Mouse (Mus musculus): Measurements from ENCODE around the gene Tbc1d7. TPM values are rescaled to one million over a fixed set of nuclear protein-coding genes. Genes with fewer than 3 reads are reported as not detected.
A peak's percentile ranks its signal among the peaks of the same experiment; 100 is the strongest.

Tbc1d7 gene
- polyA plus RNA-seq, 1 experiment from 2014 or later = 16.8 TPM

GRCm38 (mm10) chr13:43133400-43133799 lies 37.9 kb downstream of the Tbc1d7 start:
- WGBS (ENCODE audit: insufficient replicate concordance) = 65% methylated on average over 7 of the region's 7 CpGs

GRCm38 (mm10) chr13:43132859-43133258 lies 38.4 kb downstream of the Tbc1d7 start:
- 61% methylated on average over 9 of the region's 9 CpGs for WGBS (ENCODE audit: insufficient replicate concordance)

More at GRCm38 (mm10) chr13:43133400-43133799, 37.9 kb downstream of the Tbc1d7 start:
- Histone ChIP-seq H3K9me3 (replicated peaks) (no peaks in the 10 kb centered on the region), H3K36me3 (no peaks in the 10 kb centered on the region), H3K27me3 (no peaks in the 10 kb centered on the region), H3K4me2 (no peak overlapping the region), H3K4me1 (replicated peaks) (no peaks in the 10 kb centered on the region), H3K4me3 (replicated peaks) (no peak overlapping the region), H3K27ac (no peak overlapping the region), H3K9ac (no peak overlapping the region)
- DNase-seq = no peak
- no peak for ATAC-seq (ENCODE audit: low read depth)

GRCm38 (mm10) chr13:43131741-43132191 lies 39.5 kb downstream of the Tbc1d7 start:
- Histone ChIP-seq H3K4me3 (replicated peaks) (no peak overlapping the region), H3K36me3 (no peaks in the 10 kb centered on the region), H3K4me2 (no peak overlapping the region), H3K9ac (no peak overlapping the region), H3K9me3 (replicated peaks) (no peaks in the 10 kb centered on the region), H3K27me3 (no peaks in the 10 kb centered on the region), H3K27ac (no peak overlapping the region), H3K4me1 (replicated peaks) (no peaks in the 10 kb centered on the region)
- ATAC-seq (ENCODE audit: low read depth) (no peak), DNase-seq (no peak)
- 64% methylated on average over 10 of the region's 10 CpGs for WGBS (ENCODE audit: insufficient replicate concordance)

More at GRCm38 (mm10) chr13:43132859-43133258, 38.4 kb downstream of the Tbc1d7 start:
- no peaks in the 10 kb centered on the region for H3K4me1 ChIP-seq (replicated peaks)
- H3K27ac ChIP-seq = no peak overlapping the region
- no peak overlapping the region for H3K9ac ChIP-seq
- H3K4me3 ChIP-seq (replicated peaks) = no peak overlapping the region
- H3K9me3 ChIP-seq (replicated peaks) = no peaks in the 10 kb centered on the region
- H3K27me3 ChIP-seq = no peaks in the 10 kb centered on the region
- DNase-seq (no peak), ATAC-seq (ENCODE audit: low read depth) (no peak)
- no peak overlapping the region for H3K4me2 ChIP-seq
- H3K36me3 ChIP-seq = no peaks in the 10 kb centered on the region

- Histone ChIP-seq H3K9me3 (replicated peaks) (no peaks in the 10 kb centered on the region), H3K27ac (no peak overlapping the region), H3K4me2 (no peak overlapping the region), H3K4me3 (replicated peaks) (no peak overlapping the region), H3K27me3 (no peaks in the 10 kb centered on the region), H3K9ac (no peak overlapping the region), H3K36me3 (no peaks in the 10 kb centered on the region), H3K4me1 (replicated peaks) (no peaks in the 10 kb centered on the region)
- no peak for DNase-seq
- WGBS (ENCODE audit: insufficient replicate concordance) = 67% methylated on average over 6 of the region's 6 CpGs
- ATAC-seq (ENCODE audit: low read depth) = no peak
Measured at GRCm38 (mm10) chr13:43130161-43130560, 41.1 kb downstream of the Tbc1d7 start.

- Histone ChIP-seq H3K27ac (no peak overlapping the region), H3K4me2 (no peak overlapping the region), H3K27me3 (no peaks in the 10 kb centered on the region), H3K4me3 (replicated peaks) (no peak overlapping the region), H3K9me3 (replicated peaks) (no peaks in the 10 kb centered on the region), H3K9ac (no peak overlapping the region), H3K4me1 (replicated peaks) (no peaks in the 10 kb centered on the region), H3K36me3 (no peaks in the 10 kb centered on the region)
- ATAC-seq (ENCODE audit: low read depth) = no peak
- DNase-seq = no peak
- 23% methylated on average over 4 of the region's 4 CpGs for WGBS (ENCODE audit: insufficient replicate concordance)
Measured at GRCm38 (mm10) chr13:43124683-43125074, 46.6 kb downstream of the Tbc1d7 start.

GRCm38 (mm10) chr13:43123895-43124682 lies 47.2 kb downstream of the Tbc1d7 start:
- WGBS (ENCODE audit: insufficient replicate concordance) = 44% methylated on average over 17 of the region's 17 CpGs
- Histone ChIP-seq H3K4me2 (0 out of 2 replicates have a peak overlapping the region, but pooled peaks have one; percentile 6), H3K36me3 (no peaks in the 10 kb centered on the region), H3K9me3 (replicated peaks) (no peaks in the 10 kb centered on the region), H3K4me1 (replicated peaks) (no peaks in the 10 kb centered on the region), H3K27ac (no peak overlapping the region), H3K27me3 (no peaks in the 10 kb centered on the region), H3K9ac (no peak overlapping the region), H3K4me3 (replicated peaks) (no peak overlapping the region)
- ATAC-seq (ENCODE audit: low read depth) (no peak), DNase-seq (no peak)

GRCm38 (mm10) chr13:43122306-43123070 lies 48.8 kb downstream of the Tbc1d7 start:
- H3K36me3 ChIP-seq = no peaks in the 10 kb centered on the region

GRCm38 (mm10) chr13:43113141-43113540 lies 58.2 kb downstream of the Tbc1d7 start:
- H3K4me1 ChIP-seq (replicated peaks) = no peaks in the 10 kb centered on the region
- no peaks in the 10 kb centered on the region for H3K36me3 ChIP-seq
- no peak overlapping the region for H3K27ac ChIP-seq
- no peaks in the 10 kb centered on the region for H3K9me3 ChIP-seq (replicated peaks)
- no peak overlapping the region for H3K9ac ChIP-seq
- no peak for ATAC-seq (ENCODE audit: low read depth)
- no peak overlapping the region for H3K4me3 ChIP-seq (replicated peaks)
- no peaks in the 10 kb centered on the region for H3K27me3 ChIP-seq
- no peak overlapping the region for H3K4me2 ChIP-seq
- WGBS (ENCODE audit: insufficient replicate concordance) = 77% methylated on average over 3 of the region's 3 CpGs
- DNase-seq = no peak

More at GRCm38 (mm10) chr13:43122306-43123070, 48.8 kb downstream of the Tbc1d7 start:
- H3K27me3 ChIP-seq = no peaks in the 10 kb centered on the region
- no peak overlapping the region for H3K4me3 ChIP-seq (replicated peaks)
- 51% methylated on average over 16 of the region's 16 CpGs for WGBS (ENCODE audit: insufficient replicate concordance)
- no peak overlapping the region for H3K9ac ChIP-seq
- H3K9me3 ChIP-seq (replicated peaks) = no peaks in the 10 kb centered on the region
- ATAC-seq (ENCODE audit: low read depth) = no peak
- H3K4me1 ChIP-seq (replicated peaks) = no peaks in the 10 kb centered on the region
- H3K27ac ChIP-seq = no peak overlapping the region
- H3K4me2 ChIP-seq = no peak overlapping the region
- DNase-seq = no peak

- Histone ChIP-seq H3K27me3 (no peaks in the 10 kb centered on the region), H3K9ac (no peak overlapping the region), H3K4me2 (no peak overlapping the region), H3K27ac (no peak overlapping the region), H3K4me1 (replicated peaks) (no peaks in the 10 kb centered on the region), H3K4me3 (replicated peaks) (no peak overlapping the region), H3K9me3 (replicated peaks) (no peaks in the 10 kb centered on the region), H3K36me3 (no peaks in the 10 kb centered on the region)
- 39% methylated on average over 3 of the region's 3 CpGs for WGBS (ENCODE audit: insufficient replicate concordance)
- DNase-seq (no peak), ATAC-seq (ENCODE audit: low read depth) (no peak)
Measured at GRCm38 (mm10) chr13:43112707-43113106, 58.6 kb downstream of the Tbc1d7 start.

- Histone ChIP-seq H3K4me2 (no peak overlapping the region), H3K36me3 (no peaks in the 10 kb centered on the region), H3K4me3 (replicated peaks) (no peak overlapping the region), H3K9me3 (replicated peaks) (no peaks in the 10 kb centered on the region), H3K27ac (no peak overlapping the region), H3K4me1 (replicated peaks) (no peaks in the 10 kb centered on the region), H3K9ac (no peak overlapping the region), H3K27me3 (no peaks in the 10 kb centered on the region)
- DNase-seq (no peak), ATAC-seq (ENCODE audit: low read depth) (no peak)
- 54% methylated on average over 7 of the region's 7 CpGs for WGBS (ENCODE audit: insufficient replicate concordance)
Measured at GRCm38 (mm10) chr13:43112280-43112679, 59.0 kb downstream of the Tbc1d7 start.

GRCm38 (mm10) chr13:43104496-43104895 lies 66.8 kb downstream of the Tbc1d7 start:
- Histone ChIP-seq H3K27me3 (no peaks in the 10 kb centered on the region), H3K9ac (no peak overlapping the region), H3K9me3 (replicated peaks) (no peaks in the 10 kb centered on the region; the same call in 1 of the 2 replicates), H3K36me3 (no peaks in the 10 kb centered on the region), H3K4me2 (no peak overlapping the region), H3K4me3 (replicated peaks) (no peak overlapping the region), H3K4me1 (replicated peaks) (no peaks in the 10 kb centered on the region), H3K27ac (no peak overlapping the region)
- WGBS (ENCODE audit: insufficient replicate concordance) = 82% methylated on average over 9 of the region's 9 CpGs
- ATAC-seq (ENCODE audit: low read depth) (no peak), DNase-seq (no peak)
